Mouse (Mus musculus): Measurements from ENCODE around the gene Rai14.

Rai14 gene

DNA sequence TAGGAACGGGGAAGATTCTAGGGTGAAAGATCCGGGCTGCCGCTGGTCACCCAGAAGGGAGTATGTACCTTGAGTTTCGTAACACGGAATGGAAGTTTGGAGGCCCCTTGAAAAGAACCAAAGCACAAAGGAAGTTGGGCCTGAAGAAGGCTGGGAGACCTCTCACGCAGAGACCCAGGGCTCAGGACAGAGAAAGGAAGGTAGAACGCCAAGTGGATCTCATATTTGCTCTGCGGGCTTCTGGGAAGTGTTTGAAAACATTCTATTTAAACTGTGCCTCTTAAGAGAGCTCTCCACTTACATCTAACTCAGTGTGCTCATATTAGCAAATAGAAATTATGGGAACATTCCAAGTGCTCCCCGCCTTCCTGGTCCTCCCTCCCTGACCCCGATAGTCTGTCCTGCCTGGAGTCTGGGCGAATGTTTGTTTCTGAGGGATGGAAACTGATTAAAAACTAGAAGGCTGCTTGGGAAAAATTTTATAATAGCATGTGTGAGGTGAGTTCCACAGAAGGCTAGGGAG, 6.9 kb upstream of the Rai14 start:
- no peak for DNase-seq (ENCODE audit: low read depth in 2 of 2, low spot score in 2 of 2)

DNA sequence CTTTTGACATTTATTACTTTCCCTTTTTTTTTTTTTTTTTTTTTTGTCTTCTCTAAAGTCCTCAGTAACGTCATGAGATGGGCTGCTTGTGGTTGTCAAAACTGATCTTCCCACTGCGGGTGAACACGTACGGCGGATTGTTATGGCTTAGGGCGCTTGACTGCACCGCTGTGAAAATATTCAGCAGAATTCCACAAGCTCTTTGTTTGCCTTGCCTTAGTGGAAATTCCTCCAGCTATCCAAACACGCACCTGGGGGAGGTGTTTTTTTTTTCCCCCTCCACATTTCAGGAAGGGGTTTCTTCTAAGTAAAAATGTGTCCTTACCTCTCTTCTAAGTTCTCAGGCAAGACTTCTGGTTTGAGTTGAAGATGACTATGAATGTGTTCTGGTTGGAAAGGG, 6.2 kb upstream of the Rai14 start:
- no peak for DNase-seq (ENCODE audit: low read depth in 2 of 2, low spot score in 2 of 2)

DNA sequence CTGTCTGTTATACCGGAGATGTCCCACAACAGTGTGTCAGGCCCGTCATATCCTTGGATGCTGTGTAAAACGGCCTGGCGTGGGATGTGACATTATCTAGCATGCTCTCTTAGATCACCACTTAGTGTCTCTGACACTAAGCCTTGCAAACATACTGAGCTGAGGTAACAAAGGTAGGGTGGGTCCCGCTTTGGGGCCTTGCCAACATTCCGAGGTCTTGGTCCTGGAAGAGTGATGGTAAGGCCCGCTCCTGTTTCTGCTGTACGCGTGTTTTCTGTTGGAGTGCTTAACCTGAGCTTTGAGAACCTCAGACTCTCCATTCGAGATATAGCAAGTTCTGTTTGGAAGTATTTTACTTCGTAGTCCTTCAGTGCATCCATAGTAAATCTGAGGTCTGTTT, 5.8 kb upstream of the Rai14 start:
- DNase-seq (ENCODE audit: low read depth in 2 of 2, low spot score in 2 of 2): no peak

DNA sequence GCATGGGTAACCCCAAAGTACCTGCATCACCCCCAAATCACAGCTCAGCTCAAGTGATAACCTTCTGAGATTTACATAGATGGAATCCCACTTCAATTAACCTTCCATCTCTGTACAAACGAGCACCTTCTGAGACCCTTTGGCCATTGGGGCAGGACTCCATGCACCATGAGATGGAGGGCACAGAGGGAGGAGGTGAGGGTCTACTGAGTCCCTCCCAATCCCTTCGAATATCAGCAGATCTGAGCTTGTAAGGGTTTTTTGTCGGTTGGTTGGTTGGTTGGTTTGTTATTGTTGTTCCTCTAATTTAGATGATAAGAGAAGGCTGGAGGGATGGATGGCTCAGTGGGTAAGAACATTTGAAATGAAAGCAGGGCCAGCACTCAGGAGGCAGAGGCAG, 5.1 kb upstream of the Rai14 start:
- no peak for DNase-seq (ENCODE audit: low read depth in 2 of 2, low spot score in 2 of 2)

DNA sequence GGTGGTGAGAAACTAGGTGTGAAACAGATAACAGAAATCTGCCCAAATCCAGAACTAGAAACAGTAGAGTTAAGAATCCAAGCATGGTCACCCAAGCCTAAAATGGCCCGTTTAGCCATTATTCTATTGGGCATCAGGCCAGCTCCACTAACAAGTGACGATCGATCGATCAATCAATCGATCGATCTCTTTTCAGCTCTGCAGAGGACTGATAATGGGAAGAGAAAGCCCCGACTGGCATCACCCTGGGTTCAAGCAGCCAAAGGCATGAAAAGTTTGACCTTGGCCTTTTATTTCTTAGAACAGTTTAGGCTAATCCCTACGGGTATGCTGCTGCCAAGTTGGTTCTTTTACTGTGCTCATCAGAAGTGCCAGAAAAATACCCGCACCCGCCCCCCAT, 4.3 kb upstream of the Rai14 start:
- DNase-seq (ENCODE audit: low read depth in 2 of 2, low spot score in 2 of 2): no peak

DNA sequence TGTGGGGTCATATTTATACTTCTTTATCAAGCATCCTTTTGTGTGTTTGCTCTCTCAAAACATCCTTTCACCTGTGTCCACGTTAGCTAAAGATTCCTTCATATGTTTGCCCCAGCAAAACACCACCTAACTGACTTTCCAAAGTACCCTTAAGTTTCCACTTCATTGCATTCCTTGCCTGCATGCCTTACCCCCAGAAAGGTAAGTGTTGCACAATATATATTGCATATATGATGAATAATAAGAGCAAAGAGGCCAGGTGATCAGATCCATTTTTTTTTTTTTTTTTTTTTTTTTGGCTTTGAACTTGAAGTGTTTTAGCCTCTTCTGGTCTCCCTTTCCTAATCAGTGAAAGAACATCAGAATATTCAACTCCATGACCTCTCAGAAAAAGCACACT, 2.9 kb upstream of the Rai14 start:
- no peak for DNase-seq (ENCODE audit: low read depth in 2 of 2, low spot score in 2 of 2)

DNA sequence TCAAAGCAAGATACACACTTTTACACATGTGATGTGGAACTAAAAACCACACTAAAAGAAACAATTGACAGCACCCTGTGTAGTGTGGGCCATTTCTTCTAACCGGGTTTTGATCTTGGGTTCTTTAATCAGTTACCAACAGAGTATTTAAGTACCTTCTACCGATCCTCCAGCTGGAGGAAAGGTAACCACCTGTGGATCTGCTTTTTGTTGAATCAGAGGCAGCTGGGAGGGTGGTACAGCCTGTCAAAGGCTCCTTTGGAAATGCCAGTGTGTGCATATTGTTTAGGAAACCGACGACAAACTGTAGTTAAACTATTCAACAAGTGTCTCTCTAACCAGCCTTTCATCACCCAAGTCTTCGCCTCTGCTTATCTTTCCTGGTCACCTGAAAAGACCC, 1.5 kb upstream of the Rai14 start:
- no peak for DNase-seq (ENCODE audit: low read depth in 2 of 2, low spot score in 2 of 2)

DNA sequence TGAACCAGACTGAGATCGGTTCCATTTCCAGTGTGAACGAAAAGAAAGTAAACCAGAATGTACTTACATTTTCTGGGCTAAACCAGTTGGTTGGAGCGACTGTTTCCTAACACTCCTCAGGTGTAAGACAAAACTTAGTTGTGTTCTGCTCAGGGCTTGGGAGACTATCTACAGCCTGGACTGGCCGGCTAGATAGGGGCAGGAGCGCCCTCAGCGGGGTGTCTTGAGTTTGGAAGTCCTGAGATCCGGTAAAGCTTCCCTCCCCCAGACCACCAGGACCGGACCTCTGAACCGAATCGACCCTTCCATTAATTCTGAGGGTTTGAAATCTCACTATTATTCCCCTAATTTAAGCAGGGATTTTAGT, 698 bp upstream of the Rai14 start:
- no peak for DNase-seq (ENCODE audit: low read depth in 2 of 2, low spot score in 2 of 2)

DNA sequence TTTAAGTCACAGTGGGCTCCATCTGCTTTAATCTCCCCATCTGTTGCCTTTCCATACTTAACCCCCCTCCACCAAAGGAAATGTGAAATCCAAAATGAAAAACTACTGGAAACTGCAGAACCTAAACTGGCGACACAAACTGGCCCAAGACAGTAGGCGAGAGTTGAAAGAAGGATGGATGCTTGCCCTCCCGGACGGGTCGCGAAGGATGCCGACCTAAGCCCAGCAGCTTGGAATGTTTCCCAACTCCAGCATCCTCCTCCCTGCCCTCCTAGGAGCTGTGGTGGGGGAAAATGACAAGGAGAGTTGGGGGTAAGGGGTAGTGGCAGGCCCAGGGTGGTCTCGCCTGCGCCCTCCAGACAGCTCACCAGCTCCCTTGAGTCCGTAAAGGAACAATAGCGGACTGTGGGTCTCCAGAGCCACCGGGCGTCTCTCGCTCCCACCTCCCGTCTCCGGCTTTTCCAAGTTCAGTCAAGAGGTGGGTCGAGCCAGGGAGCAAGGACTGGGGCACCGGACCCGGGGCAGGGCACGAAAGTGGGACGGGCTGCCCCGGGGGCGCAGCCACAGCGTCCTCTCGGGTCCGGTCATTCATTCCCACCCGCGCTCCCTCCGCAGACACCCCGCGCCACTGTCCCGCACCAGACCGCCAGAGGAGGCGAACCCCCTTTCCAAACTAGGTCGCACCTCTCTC, 653 bp downstream of the Rai14 start:
- no peak for DNase-seq (ENCODE audit: low read depth in 2 of 2, low spot score in 2 of 2)

DNA sequence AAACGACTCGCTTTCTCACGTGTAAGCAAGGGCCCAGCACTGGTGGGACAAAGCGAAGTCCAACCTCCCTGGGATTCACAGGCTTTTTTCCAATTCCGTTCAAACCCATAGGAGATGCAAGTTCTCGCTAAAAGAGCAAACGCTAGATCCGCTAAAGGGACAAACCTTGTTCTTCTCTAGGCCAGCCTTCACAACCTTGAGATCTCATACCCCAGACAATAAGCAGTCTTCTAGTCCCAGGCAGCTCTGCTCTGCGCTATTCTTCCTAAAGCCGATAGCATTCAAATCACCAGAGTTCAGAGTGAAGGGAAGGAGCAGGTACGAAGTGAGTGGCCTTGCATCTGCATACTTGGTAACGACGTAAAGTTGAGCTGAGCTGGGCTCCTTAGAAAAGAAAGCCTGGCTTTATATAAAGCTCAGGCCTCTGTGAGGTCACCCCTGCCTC, 1.2 kb downstream of the Rai14 start:
- DNase-seq (ENCODE audit: low read depth in 2 of 2, low spot score in 2 of 2): no peak

DNA sequence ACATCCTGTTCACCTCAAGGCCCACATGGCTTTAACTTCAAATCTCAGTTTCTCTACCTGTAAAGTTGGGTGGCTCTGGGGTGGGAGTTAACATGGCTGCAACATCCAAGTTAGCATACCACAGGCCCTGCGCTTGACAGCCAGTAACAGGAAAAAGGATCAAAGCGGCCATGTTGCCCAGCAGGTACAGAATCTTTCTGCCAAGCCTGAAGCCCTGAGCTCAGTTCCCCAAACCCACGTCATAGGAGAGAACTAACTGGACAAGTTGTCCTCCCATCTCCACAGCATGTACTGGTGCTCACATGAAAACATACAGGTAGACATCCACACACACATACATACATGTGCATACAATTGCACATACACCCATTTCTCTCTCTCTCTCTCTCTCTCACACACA, 2.1 kb downstream of the Rai14 start:
- DNase-seq (ENCODE audit: low read depth in 2 of 2, low spot score in 2 of 2): no peak

DNA sequence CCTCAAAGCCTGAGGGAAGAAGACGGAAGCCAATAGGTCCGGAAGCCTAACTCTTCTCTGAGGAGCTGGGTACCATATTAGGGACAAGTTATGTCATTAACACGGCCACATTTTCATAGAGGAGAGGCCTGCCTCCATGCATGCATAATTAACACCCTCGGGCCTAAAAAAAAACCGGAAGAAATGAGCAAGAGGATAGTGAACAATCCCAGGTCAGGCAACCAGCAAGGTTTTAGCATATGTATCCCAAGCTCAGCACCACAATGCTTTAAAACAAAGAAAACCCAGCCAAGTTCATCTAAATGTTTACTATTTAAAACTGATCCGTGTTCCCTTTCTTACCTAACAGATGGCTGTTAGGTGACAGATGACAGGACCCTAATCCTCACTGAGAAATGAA, 3.2 kb downstream of the Rai14 start:
- DNase-seq (ENCODE audit: low read depth in 2 of 2, low spot score in 2 of 2): no peak

DNA sequence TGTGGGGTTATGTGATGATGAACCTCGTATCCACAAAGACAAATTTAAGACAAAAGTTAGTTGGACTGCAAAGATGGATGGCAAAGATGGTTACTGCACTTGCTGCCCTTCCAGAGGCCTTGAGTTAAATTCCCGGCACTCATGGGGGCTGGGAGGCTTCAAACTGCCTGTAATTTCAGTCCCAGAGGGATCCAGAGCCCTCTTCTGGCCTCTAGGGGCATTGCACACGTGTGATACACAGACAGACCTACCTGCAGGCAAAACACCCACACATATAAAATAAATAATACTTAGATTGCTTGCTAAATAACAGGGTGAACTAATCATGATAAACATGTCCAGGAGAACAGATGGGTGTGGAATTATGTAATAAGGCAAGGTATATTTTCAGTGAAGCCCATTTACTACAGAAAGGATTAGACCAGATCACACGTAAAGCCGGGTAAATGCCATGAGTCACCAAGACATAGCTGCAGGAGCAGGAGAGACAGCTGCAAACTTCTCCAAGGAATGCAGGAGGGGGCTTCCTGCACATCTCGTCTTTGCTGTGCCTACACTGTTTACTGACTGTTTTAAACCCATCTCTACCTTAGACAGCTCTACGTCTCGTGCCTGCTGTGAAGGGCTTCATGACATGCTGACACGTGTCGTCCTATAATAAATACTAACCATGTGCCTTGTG, 5.7 kb downstream of the Rai14 start:
- DNase-seq (ENCODE audit: low read depth in 2 of 2, low spot score in 2 of 2): no peak

DNA sequence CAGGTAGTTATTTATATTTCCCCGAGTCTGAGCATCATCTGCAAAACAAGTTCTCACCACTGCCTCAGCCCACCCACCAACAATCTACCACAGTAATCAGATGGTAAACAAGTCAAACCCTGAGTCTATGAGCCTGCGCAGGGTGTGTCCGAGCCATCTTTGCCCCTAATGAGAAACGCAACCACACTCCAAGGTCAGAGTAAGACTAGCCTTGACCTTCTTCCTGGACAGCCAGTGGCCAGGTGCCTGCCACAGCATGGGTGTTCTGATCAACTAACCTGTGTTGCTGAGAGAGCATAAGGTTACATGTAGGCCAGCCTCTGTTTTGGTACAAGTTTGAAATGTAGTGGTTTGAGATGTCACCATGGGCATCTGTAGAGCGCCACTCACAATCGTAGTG, 7.3 kb downstream of the Rai14 start:
- no peak for DNase-seq (ENCODE audit: low read depth in 2 of 2, low spot score in 2 of 2)

DNA sequence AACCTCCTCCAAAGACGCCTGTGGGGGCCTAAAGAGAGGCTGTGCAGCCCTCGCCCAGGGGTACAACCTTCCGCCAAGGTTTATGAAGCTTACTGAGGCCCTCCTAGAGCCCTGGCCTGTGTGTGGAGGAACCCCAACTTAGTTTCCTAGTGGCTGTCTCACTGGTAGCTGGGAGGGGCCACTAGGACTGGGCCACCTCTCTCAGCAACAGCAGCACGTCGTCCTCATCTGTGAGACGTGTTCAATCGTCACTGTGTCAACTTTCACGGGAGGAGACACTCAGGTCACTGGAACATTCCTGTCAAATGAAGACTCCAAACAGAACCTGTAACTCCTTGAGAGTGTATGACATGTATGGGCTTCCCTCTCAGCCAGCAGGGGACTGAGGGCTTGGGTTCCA, 8.0 kb downstream of the Rai14 start:
- no peak for DNase-seq (ENCODE audit: low read depth in 2 of 2, low spot score in 2 of 2)

DNA sequence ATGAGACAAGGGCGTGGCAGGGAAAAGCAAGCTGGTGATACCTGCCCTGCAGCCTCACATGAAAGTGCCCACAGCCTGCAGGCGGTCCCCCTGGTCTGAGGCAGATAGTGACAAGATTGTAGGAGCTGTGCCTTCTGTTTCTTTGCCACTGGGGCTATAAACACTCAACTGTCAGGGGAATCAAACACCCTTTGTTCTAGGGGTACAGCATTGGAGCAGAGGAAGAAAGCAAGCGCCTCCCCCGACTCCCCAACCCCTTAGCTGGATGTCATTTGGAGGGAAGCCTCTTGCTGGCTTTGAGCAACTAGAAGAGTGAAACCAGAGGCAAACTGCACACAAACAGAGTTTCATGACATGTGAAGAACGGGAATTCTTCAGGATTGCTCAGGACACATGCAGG, 8.7 kb downstream of the Rai14 start:
- DNase-seq (ENCODE audit: low read depth in 2 of 2, low spot score in 2 of 2): no peak

DNA sequence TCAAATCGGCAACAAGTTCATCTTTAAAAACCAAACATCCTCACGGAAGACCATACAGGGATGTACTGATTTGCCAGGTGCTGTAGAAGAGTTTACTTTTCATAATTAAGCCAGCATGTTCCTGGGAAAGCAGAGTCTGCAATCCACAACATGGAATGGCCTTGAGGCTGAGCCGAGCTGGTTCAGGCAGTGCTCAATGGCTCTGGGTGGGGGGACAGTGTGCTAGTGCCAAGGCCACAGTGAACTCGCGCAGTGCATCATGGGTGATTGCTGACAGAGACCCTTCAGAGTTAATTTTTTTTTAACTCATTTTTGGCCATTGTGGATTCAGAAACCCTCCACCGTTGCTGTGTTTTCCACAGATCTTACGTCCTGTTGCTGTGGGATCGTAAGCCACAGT, 10.1 kb downstream of the Rai14 start:
- DNase-seq (ENCODE audit: low read depth in 2 of 2, low spot score in 2 of 2): no peak

DNA sequence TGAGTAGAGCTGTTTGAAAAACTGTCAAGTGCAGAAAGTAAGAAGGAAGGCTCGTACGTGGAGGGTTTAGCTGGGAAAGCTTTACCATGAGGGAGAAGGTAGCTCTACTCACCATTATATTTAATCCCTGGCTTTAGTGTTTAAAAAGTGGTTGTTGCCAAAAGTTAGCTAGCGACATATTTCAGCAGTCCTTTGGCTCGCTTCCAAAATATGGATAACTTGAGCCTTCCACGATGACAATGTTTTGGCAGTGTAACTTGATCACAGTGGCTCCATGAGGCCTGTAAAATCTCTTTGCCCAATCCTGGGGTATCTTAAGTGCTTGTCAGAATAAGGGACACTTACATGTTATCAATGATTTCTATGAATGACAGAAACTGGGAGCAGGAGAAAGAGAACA, 12.9 kb downstream of the Rai14 start:
- DNase-seq (ENCODE audit: low read depth in 2 of 2, low spot score in 2 of 2): no peak

DNA sequence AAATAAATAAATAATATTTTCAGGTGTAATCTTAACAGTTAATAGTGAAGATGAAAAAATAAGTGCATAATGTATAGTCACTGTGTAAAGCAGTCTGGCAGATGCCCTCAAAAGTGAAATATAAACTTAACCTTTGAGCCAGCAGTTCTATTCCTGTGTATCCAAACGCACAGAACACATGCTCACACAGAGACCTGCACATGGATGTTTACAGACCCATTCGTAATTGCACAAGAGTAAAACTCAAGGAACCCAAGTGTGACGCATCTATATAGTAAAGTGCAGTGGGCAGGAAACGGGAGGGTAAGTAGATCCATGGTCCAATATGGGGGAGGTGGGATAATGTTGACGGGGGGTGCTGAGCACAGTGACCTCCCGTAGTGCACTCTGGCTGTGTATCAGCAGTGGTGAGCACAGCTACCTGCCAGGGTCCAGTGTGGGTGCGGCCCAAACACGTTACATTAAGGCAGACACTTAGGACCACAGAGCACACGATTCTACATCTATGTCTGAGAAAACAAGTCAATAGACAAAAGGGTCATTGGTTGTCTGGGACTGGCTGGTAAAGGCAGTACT, 13.4 kb downstream of the Rai14 start:
- DNase-seq (ENCODE audit: low read depth in 2 of 2, low spot score in 2 of 2): no peak

DNA sequence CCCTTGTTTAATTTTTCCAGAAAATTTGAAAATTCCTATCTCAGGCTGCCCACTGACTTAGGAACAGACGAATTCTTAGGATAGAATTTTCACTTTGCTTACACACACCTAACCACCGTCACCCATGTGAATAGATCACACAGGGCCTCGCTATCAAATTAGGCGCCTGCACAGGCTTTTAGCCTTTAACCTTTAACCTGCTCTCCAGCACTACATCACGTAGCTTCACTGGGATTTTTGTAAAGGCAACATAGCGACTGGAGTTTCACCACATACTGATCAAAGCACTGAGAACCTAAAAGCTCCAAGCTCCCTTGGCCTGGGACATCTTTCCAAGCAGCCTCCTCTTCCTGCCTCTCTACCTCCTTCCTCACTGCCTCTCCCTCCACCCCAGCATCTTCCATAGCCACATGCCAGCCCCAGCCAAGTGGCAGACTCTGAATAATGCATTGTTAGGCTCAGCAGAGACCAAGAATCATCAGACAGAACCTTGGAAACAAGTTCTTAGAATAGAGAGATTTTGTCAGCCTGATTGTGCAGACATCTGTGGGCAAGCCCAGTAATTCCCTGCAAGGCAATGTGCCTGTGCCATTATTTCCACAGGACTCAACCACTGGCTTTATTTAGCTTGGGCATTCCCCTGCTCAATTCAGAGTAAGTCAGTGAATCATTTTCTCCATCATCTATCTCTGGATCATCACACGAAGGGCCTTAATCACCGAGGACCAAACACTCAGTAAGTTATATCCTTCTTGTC, 17.8 kb downstream of the Rai14 start:
- DNase-seq (ENCODE audit: low read depth in 2 of 2, low spot score in 2 of 2): no peak

DNA sequence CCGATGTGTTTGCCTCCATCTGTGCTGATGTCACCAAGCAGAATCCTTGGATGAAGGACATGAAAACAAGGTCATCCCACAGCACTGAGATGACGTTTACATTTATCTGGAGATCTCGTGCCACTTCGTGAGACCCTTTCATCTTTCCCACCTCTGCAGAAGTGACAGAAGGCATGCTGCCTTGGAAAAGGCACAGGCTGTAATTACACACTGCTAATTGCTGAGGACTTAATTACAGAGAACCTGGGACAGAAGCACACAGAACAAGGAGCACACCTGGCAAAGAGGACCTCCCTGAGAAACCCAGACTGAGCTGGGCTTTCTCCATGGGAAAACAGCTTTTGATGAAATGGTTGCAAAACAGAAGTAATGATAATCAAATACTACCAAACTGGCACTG, 21.8 kb downstream of the Rai14 start:
- no peak for DNase-seq (ENCODE audit: low read depth in 2 of 2, low spot score in 2 of 2)

DNA sequence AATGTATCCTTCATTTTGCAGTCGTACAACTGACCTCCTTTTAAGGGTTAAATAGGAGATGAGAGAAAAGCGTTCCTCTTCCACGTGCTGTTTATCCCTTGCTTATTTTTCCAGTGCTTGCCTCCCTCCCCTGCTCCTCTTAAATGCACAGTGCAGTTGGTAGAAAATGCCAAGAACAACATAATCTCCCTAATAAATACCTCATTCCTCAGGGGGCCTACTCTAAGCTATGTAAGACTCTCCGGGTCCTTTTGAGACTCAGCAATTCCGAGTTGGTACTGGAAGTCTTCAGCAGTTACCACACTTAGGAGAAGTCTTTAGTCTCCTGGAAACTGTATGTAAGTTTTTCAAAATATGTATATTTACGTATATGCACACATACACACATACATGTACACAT, 22.9 kb downstream of the Rai14 start:
- DNase-seq (ENCODE audit: low read depth in 2 of 2, low spot score in 2 of 2): no peak

Measured in CD8-positive naive resting alpha-beta T cell, adult 2 months (primary cell).